Mouse (Mus musculus) limb, embryonic 11.5 days (tissue): ENCODE results near the gene Ttc7. TPM values are rescaled to one million over a fixed set of nuclear protein-coding genes. Genes with fewer than 3 reads are reported as not detected.
A peak's percentile ranks its signal among the peaks of the same experiment; 100 is the strongest.

Experiments
- ATAC-seq: fragments of 200-750 bp; cut with Nextera tagmentation; 2 replicates; pipeline ENCODE4 v1.8.0; 2017; ENCODE audit warnings: low read depth; ENCODE audit not compliant: insufficient number of reproducible peaks, low FRiP score, low TSS enrichment
- DNase-seq: peaks from one replicate; pipeline ENCODE4 v3.0.0-alpha.2; 2015; ENCODE audit warnings: low spot score
- H3K27ac ChIP-seq: fragments of 300-500 bp; sonication (generic); replicated peaks from 2 replicates; pipeline ENCODE4 v1.5.1; 2014; ENCODE audit warnings: low read depth, mild to moderate bottlenecking, low read length
- H3K27me3 ChIP-seq: fragments of 300-500 bp; sonication (generic); 2 replicates; pipeline ENCODE4 v1.6.1; 2014; ENCODE audit warnings: mild to moderate bottlenecking, low read length, mixed read lengths; ENCODE audit not compliant: control insufficient read depth, insufficient read depth
- H3K36me3 ChIP-seq: fragments of 300-500 bp; sonication (generic); 2 replicates; pipeline ENCODE4 v1.6.1; 2014; ENCODE audit warnings: mild to moderate bottlenecking, low read length, moderate library complexity, mixed read lengths; ENCODE audit not compliant: control insufficient read depth, insufficient read depth
- H3K4me1 ChIP-seq: fragments of 300-500 bp; sonication (generic); 2 replicates; pipeline ENCODE4 v1.6.1; 2014; ENCODE audit warnings: low read length, mixed read lengths; ENCODE audit not compliant: control insufficient read depth, insufficient read depth
- H3K4me2 ChIP-seq: fragments of 300-500 bp; sonication (generic); 2 replicates; pipeline ENCODE4 v1.6.1; 2014; ENCODE audit warnings: low read depth, mild to moderate bottlenecking, moderate library complexity; ENCODE audit not compliant: severe bottlenecking
- H3K4me3 ChIP-seq: fragments of 300-500 bp; sonication (generic); 2 replicates; pipeline ENCODE4 v1.5.1; 2014; ENCODE audit warnings: low read depth, low read length
- H3K9ac ChIP-seq: fragments of 300-500 bp; sonication (generic); 2 replicates; pipeline ENCODE4 v1.6.1; 2014; ENCODE audit warnings: mild to moderate bottlenecking, low read length
- H3K9me3 ChIP-seq: fragments of 300-500 bp; sonication (generic); 2 replicates; pipeline ENCODE4 v1.6.1; 2016; ENCODE audit warnings: low read length; ENCODE audit not compliant: control insufficient read depth
- WGBS: fragments of 180-500 bp; shearing (Covaris S2); extraction: QIAGEN DNeasy Blood & Tissue Kit; methylation state at CpG from one replicate; pipeline ENCODE4 v1.1.7; 2014; 5-methylcytosine and 5-hydroxymethylcytosine counted together
- polyA plus RNA-seq: library from polyadenylated mRNA; unstranded; fragments of >200 nt; fragmentation: Nextera tagmentation; extraction: Ambion mirVana; gene quantifications from 2 replicates; pipeline ENCODE4 v1.2.1, GENCODE M21; 2014

Ttc7 gene
- polyA plus RNA-seq, 1 experiment from 2014 or later = 1.8 TPM

GRCm38 (mm10) chr17:87304151-87304894 lies 21.6 kb downstream of the Ttc7 start:
- Histone ChIP-seq H3K4me1 (no peaks in the 10 kb centered on the region), H3K9me3 (no peaks in the 10 kb centered on the region), H3K27ac (no peak overlapping the region), H3K4me3 (no peak overlapping the region), H3K27me3 (no peaks in the 10 kb centered on the region), H3K4me2 (no peak overlapping the region), H3K9ac (no peak overlapping the region), H3K36me3 (no peaks in the 10 kb centered on the region)
- WGBS = 84% methylated on average over 11 of the region's 11 CpGs
- ATAC-seq = no peak
- no peak for DNase-seq

- Histone ChIP-seq H3K4me3 (no peak overlapping the region), H3K36me3 (no peaks in the 10 kb centered on the region), H3K9me3 (no peaks in the 10 kb centered on the region), H3K4me2 (no peak overlapping the region), H3K9ac (no peak overlapping the region), H3K4me1 (no peaks in the 10 kb centered on the region), H3K27me3 (no peaks in the 10 kb centered on the region), H3K27ac (no peak overlapping the region)
- ATAC-seq (no peak), DNase-seq (no peak)
- WGBS = 91% methylated on average over 8 of the region's 8 CpGs
These were observed 22.4 kb downstream of the Ttc7 start for GRCm38 (mm10) chr17:87305065-87305464.

GRCm38 (mm10) chr17:87306746-87307145 lies 24.1 kb downstream of the Ttc7 start:
- Histone ChIP-seq H3K27me3 (no peaks in the 10 kb centered on the region), H3K9ac (no peak overlapping the region), H3K4me2 (no peak overlapping the region), H3K4me3 (no peak overlapping the region), H3K27ac (no peak overlapping the region), H3K4me1 (no peaks in the 10 kb centered on the region), H3K9me3 (no peaks in the 10 kb centered on the region), H3K36me3 (no peaks in the 10 kb centered on the region)
- ATAC-seq (no peak), DNase-seq (no peak)
- 85% methylated on average over 8 of the region's 8 CpGs for WGBS

GRCm38 (mm10) chr17:87309073-87309788 lies 26.5 kb downstream of the Ttc7 start:
- 79% methylated on average over 12 of the region's 12 CpGs for WGBS
- H3K4me2 ChIP-seq = no peak overlapping the region

GRCm38 (mm10) chr17:87310497-87310896 lies 27.8 kb downstream of the Ttc7 start:
- no peak overlapping the region for H3K4me3 ChIP-seq
- H3K9ac ChIP-seq = no peak overlapping the region
- H3K36me3 ChIP-seq = no peaks in the 10 kb centered on the region
- DNase-seq (no peak), ATAC-seq (no peak)
- H3K27ac ChIP-seq = no peak overlapping the region
- 81% methylated on average over 7 of the region's 7 CpGs for WGBS
- H3K4me1 ChIP-seq = peaks cover 8% of the 10 kb centered on the region
- H3K27me3 ChIP-seq = no peaks in the 10 kb centered on the region
- H3K4me2 ChIP-seq = no peak overlapping the region
- no peaks in the 10 kb centered on the region for H3K9me3 ChIP-seq

More at GRCm38 (mm10) chr17:87309073-87309788, 26.5 kb downstream of the Ttc7 start:
- Histone ChIP-seq H3K4me3 (no peak overlapping the region), H3K9ac (no peak overlapping the region), H3K27me3 (no peaks in the 10 kb centered on the region), H3K9me3 (no peaks in the 10 kb centered on the region), H3K27ac (no peak overlapping the region), H3K36me3 (no peaks in the 10 kb centered on the region), H3K4me1 (peaks cover 4% of the 10 kb centered on the region; the same call in 1 of the 2 replicates)
- ATAC-seq (no peak), DNase-seq (no peak)

GRCm38 (mm10) chr17:87312351-87312750 lies 29.7 kb downstream of the Ttc7 start:
- no peaks in the 10 kb centered on the region for H3K9me3 ChIP-seq
- no peak overlapping the region for H3K9ac ChIP-seq
- DNase-seq = no peak
- peaks cover 8% of the 10 kb centered on the region for H3K4me1 ChIP-seq
- H3K27ac ChIP-seq = no peak overlapping the region
- no peaks in the 10 kb centered on the region for H3K27me3 ChIP-seq
- no peak for ATAC-seq
- no peak overlapping the region for H3K4me3 ChIP-seq
- H3K4me2 ChIP-seq = no peak overlapping the region
- 64% methylated on average over 12 of the region's 12 CpGs for WGBS
- no peaks in the 10 kb centered on the region for H3K36me3 ChIP-seq

- H3K4me1 ChIP-seq = peaks cover 8% of the 10 kb centered on the region
- DNase-seq (peak; percentile 29), ATAC-seq (no peak)
- no peaks in the 10 kb centered on the region for H3K27me3 ChIP-seq
- WGBS = 50% methylated on average over 18 of the region's 18 CpGs
- no peak overlapping the region for H3K4me2 ChIP-seq
- no peak overlapping the region for H3K27ac ChIP-seq
- no peak overlapping the region for H3K9ac ChIP-seq
- H3K9me3 ChIP-seq = no peaks in the 10 kb centered on the region
- no peaks in the 10 kb centered on the region for H3K36me3 ChIP-seq
- no peak overlapping the region for H3K4me3 ChIP-seq
These were observed 30.5 kb downstream of the Ttc7 start for GRCm38 (mm10) chr17:87312924-87313870.

GRCm38 (mm10) chr17:87314121-87314520 lies 31.4 kb downstream of the Ttc7 start:
- no peak for DNase-seq
- no peak overlapping the region for H3K9ac ChIP-seq
- H3K27me3 ChIP-seq = no peaks in the 10 kb centered on the region
- no peak overlapping the region for H3K27ac ChIP-seq
- no peaks in the 10 kb centered on the region for H3K9me3 ChIP-seq
- no peak for ATAC-seq
- 80% methylated on average over 8 of the region's 8 CpGs for WGBS
- peaks cover 8% of the 10 kb centered on the region for H3K4me1 ChIP-seq
- no peak overlapping the region for H3K4me3 ChIP-seq
- H3K36me3 ChIP-seq = no peaks in the 10 kb centered on the region
- H3K4me2 ChIP-seq = no peak overlapping the region
